Mouse (Mus musculus) heart, postnatal 36 days (tissue): ENCODE results near the gene Tigd2. TPM values are rescaled to one million over a fixed set of nuclear protein-coding genes. Genes with fewer than 3 reads are reported as not detected.
"Not testable (repeated sequence)": the region's sequence is repeated elsewhere in the genome, so short reads cannot be mapped to it uniquely, and the experiment has no call there.

Source experiments
- DNase-seq, 2 experiments: peaks; one replicate each; pipeline ENCODE4 v3.0.0; 2021 to 2022
- intact Hi-C: fragments of 180-260 bp; cut with DNase I; formaldehyde crosslinking; loops from one replicate; pipeline ENCODE4 v1.15.1; 2025
- total RNA-seq, 2 experiments: library from RNA; stranded (reverse); gene quantifications; 2 replicates each; pipeline ENCODE4 v1.2.3; 2021

Tigd2 gene
- 10 to 100 TPM; 11.4 to 12.0 TPM for total RNA-seq

DNA sequence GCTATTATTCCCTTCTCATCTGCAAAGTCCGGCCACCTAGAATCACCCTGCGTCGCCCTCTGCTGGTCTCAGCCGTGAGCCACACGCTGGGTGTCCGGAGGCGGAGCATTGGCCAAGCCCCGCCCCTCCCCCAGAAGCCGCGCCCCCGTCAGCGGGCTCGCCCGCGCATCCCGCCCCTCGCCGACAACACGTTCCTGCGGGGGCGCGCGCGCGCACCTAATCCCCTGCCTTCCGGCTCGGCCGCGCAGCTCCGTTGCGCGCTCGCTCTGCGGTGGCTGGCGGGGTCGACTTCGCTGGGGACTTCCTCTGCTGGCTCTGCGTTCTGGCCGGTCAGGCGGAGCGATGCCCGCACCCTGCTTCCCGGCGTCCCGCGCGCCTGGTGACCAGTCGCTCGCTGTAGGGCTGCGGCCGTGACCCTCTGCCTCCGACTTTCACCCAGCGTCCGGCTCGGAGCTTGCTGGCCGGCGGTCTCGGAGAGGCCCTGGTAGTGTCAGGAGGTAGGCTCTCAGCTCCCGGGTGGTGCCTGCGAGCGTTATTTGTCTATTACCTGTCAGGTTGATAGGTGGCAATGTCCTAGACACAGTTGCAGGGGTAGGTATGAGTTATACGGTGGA is at the start of gene Tigd2:
Gene Tigd2, plus strand, starts transcription at position 186 of the 614 bp plus-strand sequence.
- intact Hi-C loops = no loop called here
- DNase-seq = peak; percentile 93 to 94

DNA sequence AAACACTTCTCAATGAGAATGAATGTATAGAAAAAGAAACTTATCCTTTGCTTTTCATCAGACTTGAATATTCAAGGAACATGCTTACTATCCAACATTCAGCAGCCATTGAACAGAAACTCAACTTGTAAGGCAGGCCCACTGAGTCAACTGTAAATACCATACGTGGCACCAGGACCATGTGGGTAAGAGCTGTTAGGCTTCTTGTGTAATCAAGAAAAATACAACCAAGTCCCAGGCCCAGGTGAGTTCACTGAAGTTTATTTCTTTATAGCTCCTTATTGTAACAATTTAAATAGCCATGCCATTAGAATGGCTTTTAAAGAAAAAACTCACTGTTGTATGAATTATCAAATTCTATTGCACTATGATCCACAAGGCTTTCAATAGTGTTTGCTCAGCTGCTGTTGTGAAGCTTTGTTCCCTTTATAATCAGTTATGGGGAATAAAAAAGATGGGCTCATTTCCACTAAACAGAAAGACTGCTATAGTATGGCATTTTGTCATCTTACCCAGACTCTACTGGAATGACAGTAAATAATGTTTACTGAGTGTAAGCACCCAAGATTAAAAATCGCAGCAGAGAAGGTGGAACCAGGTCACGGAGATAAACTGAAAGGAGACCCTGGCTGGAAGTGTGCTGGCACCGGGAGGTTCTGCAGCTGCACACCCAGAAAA is 46.7 kb upstream of the Tigd2 start:
- intact Hi-C loops = no loop called here
- no peak for DNase-seq

DNA sequence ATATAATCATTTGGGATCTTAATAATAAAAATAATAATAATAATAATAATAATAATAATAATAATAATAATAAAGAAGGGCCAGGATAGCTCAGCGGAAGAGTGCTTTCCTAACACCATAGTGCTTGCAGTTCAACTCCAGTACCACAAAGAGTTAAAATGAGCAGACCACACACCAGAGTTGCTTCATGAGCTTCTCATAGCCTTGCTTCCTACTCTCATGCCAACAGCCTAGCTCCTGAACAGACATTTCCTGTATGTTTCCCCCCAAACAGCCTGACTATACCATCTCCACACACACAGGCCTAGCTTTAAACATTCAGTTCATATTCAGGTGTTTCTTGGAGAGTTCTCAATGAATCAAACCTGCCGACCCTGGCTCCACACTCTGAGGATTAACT is 45.8 kb upstream of the Tigd2 start:
- intact Hi-C loops = no loop called here

DNA sequence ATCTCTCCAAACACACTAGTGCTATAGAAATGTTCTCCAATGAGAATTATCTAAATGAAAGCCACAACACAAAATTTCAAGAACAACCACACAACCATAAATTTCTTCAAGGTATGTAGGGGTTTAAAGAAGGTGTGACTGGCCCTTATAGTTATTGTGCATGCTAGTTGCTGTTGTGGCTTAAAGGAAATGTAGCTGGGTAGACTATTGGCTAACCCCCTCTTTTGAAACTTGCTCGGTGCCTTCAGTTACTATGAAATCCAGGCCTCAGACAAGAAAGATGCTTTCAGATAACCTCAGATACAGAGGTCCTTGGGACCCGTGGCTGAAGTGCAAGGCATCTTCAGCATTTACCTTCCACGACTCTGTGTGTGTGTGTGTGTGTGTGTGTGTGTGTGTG is 45.3 kb upstream of the Tigd2 start:
- intact Hi-C loops = no loop called here
- no peak for DNase-seq

More for the DNA sequence above, 45.8 kb upstream of the Tigd2 start:
- no peak for DNase-seq

DNA sequence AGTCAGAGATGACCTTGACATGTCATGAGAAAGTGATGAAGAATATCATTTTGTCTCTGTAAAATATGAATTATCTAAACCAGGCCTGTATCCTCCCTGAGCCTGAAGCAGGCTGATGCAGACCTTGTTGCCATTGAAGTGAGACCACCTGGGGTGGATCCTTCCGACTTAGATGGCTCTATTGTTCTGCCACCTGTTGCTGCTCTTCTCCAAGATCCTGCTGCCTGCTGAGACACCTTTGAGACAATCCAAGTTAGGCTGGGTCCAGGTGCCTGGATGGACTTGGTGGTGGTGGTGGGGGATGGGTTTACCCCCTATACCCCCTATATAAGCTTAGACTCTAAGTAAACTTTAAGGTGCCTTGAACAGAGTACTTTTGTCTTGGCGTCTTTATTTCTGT is 39.7 kb upstream of the Tigd2 start:
- DNase-seq = no peak
- intact Hi-C loops = no loop called here

DNA sequence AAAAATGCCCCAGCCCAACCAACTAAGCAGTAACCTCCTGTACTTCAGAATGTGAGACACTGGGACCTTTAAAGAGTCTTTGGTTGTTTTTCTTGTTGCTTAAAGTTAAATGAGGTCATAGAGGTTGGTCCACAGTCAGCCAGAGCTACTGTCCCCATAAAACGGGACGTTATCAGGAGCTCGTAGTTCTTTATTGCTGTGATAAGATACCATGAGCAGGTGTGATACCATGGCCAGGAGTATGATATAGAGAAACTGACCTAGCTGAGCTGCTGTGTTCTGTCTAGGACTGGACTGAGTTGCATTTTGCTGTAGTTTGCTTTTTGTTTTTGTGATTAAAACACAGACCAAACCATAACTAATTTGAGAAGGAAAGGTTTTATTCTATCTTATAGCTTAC is 37.4 kb upstream of the Tigd2 start:
- intact Hi-C loops = no loop called here
- no peak for DNase-seq

DNA sequence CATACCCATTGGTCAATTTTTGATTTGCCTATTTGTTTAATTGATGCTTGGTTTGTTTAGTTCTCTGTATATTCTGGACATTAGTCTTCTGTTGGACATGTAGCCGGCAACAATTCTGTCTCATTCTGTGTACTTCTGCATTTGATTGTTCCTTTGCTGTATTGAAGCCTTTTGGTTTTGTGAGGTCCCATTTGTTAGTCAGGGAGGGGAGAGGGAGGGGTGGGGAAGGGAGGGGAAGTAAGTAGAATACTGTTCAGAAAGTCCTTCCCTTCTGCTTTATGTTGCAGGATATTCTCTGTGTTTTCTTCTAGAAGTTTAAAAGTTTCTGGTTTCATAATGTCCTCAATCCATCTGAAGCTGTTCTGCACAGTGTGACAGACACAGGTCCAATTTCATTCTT is 34.7 kb upstream of the Tigd2 start:
- no peak for DNase-seq
- intact Hi-C loops = no loop called here

DNA sequence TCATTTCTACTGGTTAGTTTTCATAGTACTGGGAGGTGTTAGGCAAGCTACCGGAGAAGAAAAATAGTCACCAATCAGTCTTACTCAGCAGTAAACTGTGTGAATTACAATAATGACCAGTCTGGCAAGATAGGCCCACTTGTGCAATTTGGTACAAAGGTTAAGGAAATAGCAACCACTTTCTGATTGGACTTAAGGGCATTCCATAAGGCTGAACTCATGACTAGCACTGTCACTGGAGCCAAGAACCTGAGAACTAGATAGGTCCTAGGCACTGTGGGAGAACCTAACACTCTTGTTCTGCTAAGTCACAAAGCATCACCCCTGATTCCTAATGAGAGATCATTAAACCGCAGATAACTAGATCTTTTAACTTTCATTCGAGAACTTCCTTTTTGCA is 30.6 kb upstream of the Tigd2 start:
- DNase-seq = no peak
- intact Hi-C loops = loop anchor here (5.0 kb wide), 1 partner anchor 206 kb away; no protein-coding TSS in a partner anchor

DNA sequence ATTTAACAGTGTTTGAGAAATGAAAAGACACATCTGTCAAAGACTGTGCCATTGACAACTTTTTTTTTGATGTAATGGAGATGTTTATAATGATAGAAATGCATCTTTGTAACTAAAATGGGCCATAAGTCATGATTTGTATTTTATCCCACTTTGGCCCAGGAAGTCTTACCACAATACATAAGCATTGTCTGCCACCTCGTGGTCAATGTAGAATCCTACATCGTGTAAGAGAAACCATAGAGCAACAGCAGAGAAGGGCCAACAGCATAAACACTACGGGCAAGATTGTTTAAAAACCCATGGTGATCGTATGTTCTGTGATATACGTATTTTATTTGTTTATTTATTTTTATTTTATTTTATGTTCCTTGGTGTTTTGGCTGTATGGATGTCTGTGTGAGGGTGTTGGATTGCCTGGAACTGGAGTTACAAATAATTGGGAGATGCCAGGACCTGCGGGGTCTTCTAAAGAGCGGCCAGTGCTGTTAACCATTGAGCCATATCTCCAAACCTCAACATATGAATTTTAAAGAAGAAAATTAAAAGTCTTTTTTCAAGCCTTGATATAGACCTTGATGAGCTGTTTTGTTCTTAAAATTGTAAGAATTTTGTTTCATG is 28.2 kb upstream of the Tigd2 start:
- DNase-seq = peak; percentile 43 to 56
- intact Hi-C loops = loop anchor here (1.0 to 5.0 kb wide), 5 partner anchors 160 to 578 kb away; no protein-coding TSS in a partner anchor

DNA sequence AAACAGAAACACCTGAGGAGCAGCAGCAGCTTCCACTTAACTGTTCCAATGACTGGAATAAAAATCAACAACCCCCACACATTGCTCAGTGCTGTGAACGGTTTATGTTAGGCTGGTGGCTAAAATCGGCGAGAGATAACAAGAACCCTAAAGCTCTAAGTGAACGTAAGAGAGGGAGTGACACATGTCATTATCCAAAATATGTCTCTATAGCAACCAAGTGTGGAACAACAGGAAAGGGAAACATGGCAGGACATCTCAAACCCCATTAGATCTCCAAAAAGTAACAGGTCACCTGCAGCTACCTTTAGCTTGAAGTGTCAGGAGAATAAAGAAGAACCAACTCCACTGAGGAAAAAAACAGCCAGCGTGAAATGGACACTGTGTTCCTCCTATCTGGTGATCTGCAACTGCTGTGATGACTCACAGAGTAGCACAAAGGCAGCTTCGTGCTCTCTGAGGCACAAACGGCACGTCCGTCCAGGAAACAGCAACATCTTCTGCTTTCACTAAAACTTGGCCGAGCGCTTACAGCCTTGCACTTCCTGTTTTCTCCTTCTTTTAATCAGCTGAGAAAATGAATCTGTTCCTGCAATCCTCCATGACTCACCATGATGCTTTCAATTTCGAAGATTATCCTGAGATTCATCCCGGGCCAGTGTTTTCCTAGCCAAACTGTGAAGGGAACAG is 23.5 kb upstream of the Tigd2 start:
- DNase-seq = peak; percentile 34 to 39
- intact Hi-C loops = no loop called here

DNA sequence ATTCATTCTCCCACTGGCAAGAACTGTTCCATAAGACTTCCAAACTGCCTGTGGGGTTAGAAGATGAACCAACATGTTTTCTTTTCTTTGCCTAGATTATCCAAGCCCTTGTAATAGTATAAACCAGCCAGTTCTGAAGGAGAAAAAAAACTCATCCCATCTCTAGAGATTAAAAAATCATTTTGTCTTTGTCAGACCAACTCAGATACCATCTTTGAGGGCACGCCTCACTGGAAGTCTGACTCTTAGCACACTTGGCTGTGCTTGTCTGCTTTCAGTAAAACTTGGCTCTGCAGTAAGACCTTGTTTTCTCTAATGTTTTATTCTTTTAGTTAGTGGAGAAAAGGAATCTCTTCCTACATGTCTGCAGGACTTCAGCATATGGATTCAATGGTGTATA is 18.7 kb upstream of the Tigd2 start:
- no peak for DNase-seq
- intact Hi-C loops = no loop called here

DNA sequence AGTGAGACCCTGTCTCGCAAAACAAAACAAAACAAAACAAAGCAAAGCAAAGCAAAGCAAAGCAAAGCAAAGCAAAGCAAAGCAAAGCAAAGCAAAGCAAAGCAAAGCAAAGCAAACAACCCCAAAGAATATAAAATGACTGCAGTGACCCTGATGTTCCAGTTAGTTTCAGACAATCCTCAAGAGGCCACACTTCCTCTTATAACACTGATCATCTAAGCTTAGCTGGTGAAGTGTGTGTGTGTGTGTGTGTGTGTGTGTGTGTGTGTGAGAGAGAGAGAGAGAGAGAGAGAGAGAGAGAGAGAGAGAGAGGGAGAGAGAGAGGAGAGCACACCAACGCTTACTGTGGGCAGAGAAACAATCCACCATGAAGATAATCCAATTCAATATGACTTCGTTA is 14.2 kb upstream of the Tigd2 start:
- intact Hi-C loops, DNase-seq: not testable (repeated sequence)

DNA sequence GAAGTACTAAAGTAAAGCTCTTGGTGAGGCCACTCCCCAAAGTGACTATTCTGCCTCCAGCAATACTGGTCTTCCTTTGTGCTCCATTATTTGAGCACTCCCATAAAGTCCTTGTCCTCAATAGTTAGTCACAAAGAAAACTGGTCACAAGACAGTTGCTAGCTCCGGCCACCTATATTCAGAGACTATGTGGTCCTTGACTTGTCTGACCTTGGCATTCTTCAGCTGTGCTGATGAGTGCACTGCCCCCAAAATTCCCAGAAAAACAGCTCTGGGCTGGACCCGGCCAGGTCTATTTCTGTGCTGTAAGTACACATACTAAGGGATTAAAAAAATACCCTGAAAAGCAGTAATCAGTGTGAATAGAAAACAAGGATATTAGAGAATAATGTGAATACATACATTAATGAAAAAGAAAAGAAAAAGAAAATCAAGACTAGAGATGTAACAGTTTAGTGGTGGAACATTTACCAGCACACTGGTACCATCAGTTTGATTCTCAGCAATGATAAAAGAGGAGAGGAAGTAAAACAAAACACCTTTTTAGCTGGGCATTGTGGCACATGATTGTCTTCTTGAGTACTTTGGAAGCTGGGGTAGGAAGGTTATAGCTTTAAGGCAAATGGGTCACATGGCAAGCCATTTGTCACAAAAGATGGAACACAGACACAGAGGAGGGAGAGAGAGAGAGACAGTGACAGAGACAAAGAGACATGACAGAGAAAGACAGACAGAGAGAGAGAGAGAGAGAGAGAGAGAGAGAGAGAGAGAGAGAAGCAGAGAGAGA is 12.6 kb upstream of the Tigd2 start:
- no peak for DNase-seq
- intact Hi-C loops = loop anchor here (5.0 kb wide), 1 partner anchor 364 kb away; the partner anchor contains the start of gene Herc3

DNA sequence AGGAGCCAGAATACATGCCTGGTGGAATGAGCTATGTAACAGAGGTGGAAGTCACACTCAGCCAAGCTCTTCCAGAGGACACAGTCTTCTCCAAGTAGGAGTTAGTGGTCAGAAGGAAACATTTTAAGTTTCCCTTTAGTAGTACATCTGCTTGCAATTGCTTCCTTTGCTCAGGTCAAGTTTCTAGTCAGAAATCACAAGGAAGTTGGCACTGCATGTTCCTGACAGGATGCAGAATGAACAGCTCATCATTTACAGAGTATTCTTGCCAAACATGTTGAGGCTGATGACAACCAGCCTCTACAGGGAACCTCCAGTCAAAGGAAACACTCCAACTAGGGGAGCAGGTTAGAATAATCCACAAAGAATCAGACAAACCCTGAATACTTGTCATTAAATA is 11.9 kb upstream of the Tigd2 start:
- no peak for DNase-seq
- intact Hi-C loops = loop anchor here (5.0 kb wide), 1 partner anchor 364 kb away; the partner anchor contains the start of gene Herc3

DNA sequence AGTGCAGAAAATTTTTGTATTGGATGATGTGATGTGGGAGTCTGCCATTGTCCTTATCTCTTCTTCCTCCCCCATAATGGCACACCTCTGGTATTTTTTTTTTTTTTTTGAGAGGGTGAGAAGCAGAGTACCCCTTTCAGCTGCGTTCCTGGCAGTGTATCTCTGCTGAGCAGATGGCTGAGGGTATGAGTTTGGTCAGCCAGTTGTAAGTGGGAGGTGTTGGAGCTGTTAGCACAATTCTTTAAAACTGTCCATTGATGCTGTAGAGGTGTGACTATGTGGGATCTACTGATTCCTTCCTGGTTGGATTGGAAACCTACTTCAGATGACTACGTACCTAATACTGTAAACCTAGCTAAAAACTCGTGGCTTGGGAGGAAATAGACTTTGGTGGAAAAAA is 10.3 kb upstream of the Tigd2 start:
- intact Hi-C loops = loop anchor here (5.0 kb wide), 1 partner anchor 366 kb away; the partner anchor contains the start of gene Herc3
- DNase-seq = no peak

DNA sequence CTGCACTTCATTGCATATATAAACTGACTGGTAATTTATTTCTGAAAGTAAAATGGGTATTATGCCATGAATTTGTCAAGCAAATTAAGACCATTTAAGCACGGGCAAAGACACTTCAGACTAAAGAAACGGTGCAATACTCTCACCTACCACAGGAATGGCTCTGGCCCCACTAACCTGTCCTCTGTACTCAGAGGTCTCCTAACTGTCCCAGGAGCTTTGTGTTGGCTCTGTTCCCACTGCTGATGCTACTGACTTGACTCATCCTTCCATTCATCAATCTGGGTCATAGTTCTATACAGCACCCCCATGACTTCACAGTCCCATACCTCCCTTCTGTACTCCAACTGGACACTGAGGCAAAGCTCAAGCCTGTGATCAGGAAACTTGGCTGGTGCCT is 9.6 kb upstream of the Tigd2 start:
- no peak for DNase-seq
- intact Hi-C loops = loop anchor here (5.0 kb wide), 1 partner anchor 367 kb away; the partner anchor contains the start of gene Herc3

DNA sequence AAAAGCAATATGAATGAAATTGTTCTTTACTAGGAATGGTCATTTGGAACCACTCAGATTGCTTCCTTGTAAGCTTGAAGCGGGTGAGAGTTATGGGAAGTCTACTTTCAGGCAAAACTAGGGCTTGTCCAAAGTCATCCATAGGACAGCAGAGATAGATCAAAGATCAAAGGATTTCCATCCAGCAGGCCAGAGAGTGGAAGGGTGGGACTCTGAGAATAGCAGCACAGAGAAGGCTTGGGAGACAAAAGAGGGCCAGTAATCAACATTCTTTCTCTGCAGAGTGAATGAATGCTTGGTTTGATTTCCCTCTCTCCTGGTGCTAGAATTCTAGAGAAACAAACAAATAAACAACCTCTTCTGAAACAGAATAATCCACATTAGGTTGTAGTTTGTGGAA is 1.1 kb upstream of the Tigd2 start:
- intact Hi-C loops = no loop called here

DNA sequence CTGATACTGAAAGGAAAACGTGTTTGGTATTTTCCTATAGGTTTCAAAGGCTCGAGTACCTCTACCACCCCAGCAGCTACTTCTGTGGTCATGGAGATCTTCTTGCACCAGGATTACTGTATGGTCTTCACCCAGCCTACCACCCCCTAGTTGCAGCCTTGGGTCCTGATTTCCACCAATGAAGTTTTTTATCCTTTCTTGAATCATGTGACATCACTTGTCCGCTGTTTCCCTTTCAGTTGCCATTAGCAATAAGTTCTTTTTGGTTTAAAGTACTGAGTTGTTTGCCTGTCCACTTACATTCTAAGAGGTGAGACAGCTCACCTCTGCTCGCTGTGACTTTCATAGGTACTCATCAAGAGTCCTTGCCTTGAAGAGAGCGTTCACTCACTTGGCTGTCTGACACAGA is 633 bp downstream of the Tigd2 start:
- peak in 1 of 2 experiments; percentile 13 for DNase-seq
- intact Hi-C loops = no loop called here

More for the DNA sequence above, 1.1 kb upstream of the Tigd2 start:
- DNase-seq = no peak

DNA sequence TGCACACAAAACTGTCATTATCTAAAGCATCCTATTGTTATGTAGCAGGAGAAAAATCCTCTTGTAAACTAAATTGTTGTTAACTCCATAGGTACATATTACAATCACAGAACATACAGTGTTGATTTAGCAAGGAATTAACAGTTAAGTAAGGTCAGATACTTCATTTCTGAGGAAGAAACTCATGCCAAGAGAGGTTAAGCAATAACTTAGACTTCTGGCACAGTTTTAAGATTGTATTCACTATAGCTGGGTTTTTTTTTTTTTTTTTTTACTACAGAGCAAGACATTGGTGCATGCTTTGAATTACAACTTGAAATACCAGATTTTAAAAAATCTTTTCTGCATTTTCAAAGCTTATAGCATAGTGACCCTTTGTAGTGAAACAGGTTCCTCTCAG is 24.5 kb downstream of the Tigd2 start:
- intact Hi-C loops = no loop called here
- DNase-seq = no peak

DNA sequence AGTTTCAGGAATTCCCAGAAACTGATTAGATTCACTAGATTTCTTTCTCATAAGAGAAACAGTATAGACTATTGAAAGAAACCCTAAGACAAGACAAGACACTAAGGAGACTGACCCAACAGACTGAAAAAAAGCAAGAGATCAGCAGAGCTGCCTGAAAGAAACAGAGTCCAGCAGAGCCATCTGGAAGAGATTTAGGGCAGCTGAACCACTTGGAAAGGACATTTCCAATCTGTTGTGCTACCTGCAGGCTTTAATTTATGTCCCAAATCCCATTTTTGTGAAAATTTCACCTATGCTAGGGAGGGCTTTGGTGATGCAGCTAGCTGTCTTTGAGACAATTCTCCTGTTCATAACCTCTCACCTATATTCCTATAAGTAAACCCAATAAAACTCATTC is 25.0 kb downstream of the Tigd2 start:
- intact Hi-C loops = no loop called here
- DNase-seq = no peak
